Mouse (Mus musculus) G1E (cell line): ENCODE results near the gene Nenf. TPM values are rescaled to one million over a fixed set of nuclear protein-coding genes. Genes with fewer than 3 reads are reported as not detected.

Source experiments
- ATAC-seq: 2 replicates; pipeline ENCODE4 v1.8.0; 2016; ENCODE audit warnings: mild to moderate bottlenecking; ENCODE audit not compliant: insufficient number of reproducible peaks, poor library complexity, low FRiP score, severe bottlenecking; ENCODE audit errors: extremely low read depth
- DNase-seq: peaks from one replicate; pipeline ENCODE4 v3.0.0; 2012; ENCODE audit warnings: low spot score
- H3K27me3 ChIP-seq: 2 replicates; pipeline ENCODE4 v1.6.1; 2012; ENCODE audit warnings: mild to moderate bottlenecking, low read length, inconsistent platforms; ENCODE audit not compliant: insufficient read depth
- H3K36me3 ChIP-seq: replicated peaks from 2 replicates; pipeline ENCODE3; 2012; ENCODE audit warnings: mild to moderate bottlenecking, inconsistent platforms
- H3K4me1 ChIP-seq: 2 replicates; pipeline ENCODE4 v1.6.1; 2012; ENCODE audit warnings: low read depth, low read length, inconsistent platforms, mixed read lengths; ENCODE audit not compliant: insufficient read depth
- H3K4me3 ChIP-seq: 2 replicates; pipeline ENCODE4 v1.5.1; 2012; ENCODE audit warnings: low read depth, mild to moderate bottlenecking, inconsistent platforms, low read length, moderate library complexity, mixed read lengths
- H3K9me3 ChIP-seq: replicated peaks from 2 replicates; pipeline ENCODE4 v1.6.1; 2012; ENCODE audit warnings: inconsistent platforms
- CTCF ChIP-seq: IDR thresholded peaks from 2 replicates; pipeline ENCODE4 v1.5.1; 2012; ENCODE audit warnings: low read depth, low read length, inconsistent platforms, mixed read lengths
- GATA1 ChIP-seq: IDR thresholded peaks from 2 replicates; pipeline ENCODE4 v1.6.1; 2012; ENCODE audit warnings: borderline replicate concordance, low read length, inconsistent platforms, mixed read lengths
- GATA2 ChIP-seq: IDR thresholded peaks from 2 replicates; pipeline ENCODE4 v1.6.1; 2012; ENCODE audit warnings: low read depth, low read length, inconsistent platforms, borderline replicate concordance
- POLR2AphosphoS5 ChIP-seq: IDR thresholded peaks from 2 replicates; pipeline ENCODE4 v1.6.1; 2012; ENCODE audit warnings: low read depth, low read length, inconsistent platforms; ENCODE audit not compliant: insufficient replicate concordance
- TAL1 ChIP-seq: conservative IDR thresholded peaks from 2 replicates; pipeline ENCODE4 v1.6.1; 2012; ENCODE audit warnings: low read depth, low read length, inconsistent platforms, mixed read lengths
- polyA plus RNA-seq: library from polyadenylated mRNA; stranded (reverse); fragments of >175 nt; gene quantifications from 2 replicates; pipeline ENCODE4 v1.2.3, GENCODE M21; 2012
- total RNA-seq, 2 experiments: library from RNA; stranded (forward) in 1 of 2; stranded (reverse) in 1 of 2; fragments of 200-1000 nt in 1 of 2; fragments of >200 nt in 1 of 2; fragmentation: Nextera tagmentation in 1 of 2; gene quantifications; 2 replicates each; pipeline ENCODE4 v1.2.3; 2014 to 2017

Nenf gene
- total and polyA plus RNA-seq, 3 experiments: 24.7 to 52.0 (median 50.9) TPM

GRCm38 (mm10) chr1:191313158-191313557 is 4.8 kb downstream of the Nenf start:
- no peak for DNase-seq

DNA sequence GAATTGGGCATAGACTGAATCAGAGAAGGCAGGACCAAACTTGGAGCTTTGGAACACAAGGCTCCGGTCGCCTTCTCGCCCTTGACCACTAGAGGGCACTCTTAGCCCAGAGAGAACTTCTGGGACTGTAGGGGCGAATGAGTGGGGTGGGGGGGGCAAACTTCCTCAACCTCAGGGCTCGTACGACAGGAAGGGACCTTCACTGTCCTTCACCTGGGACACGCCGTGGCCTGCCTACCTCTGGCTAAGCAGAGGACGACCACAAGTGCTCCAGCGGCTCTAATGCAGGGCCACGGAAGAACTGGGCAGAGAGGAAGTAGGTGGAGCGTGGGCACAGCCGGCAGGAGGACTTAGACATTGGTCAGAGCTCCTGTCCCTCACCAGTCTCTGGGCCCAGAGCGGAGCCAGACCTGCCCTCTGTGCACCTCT is 5.5 kb downstream of the Nenf start:
- DNase-seq (peak; percentile 90), ATAC-seq (peak; percentile 98)
- TF ChIP-seq CTCF (peak; percentile 68), POLR2AphosphoS5 (no peak)
- H3K36me3 ChIP-seq: peaks cover 25% of the 10 kb centered on the region
- H3K4me3 ChIP-seq: peak overlapping the region; percentile 76
- no peaks in the 10 kb centered on the region for H3K9me3 ChIP-seq
- H3K27me3 ChIP-seq: no peaks in the 10 kb centered on the region
- H3K4me1 ChIP-seq: peaks cover 29% of the 10 kb centered on the region

More at GRCm38 (mm10) chr1:191313158-191313557, 4.8 kb downstream of the Nenf start:
- H3K27me3 ChIP-seq: no peaks in the 10 kb centered on the region
- H3K9me3 ChIP-seq: no peaks in the 10 kb centered on the region
- H3K36me3 ChIP-seq: peaks cover 20% of the 10 kb centered on the region
- peaks cover 35% of the 10 kb centered on the region for H3K4me1 ChIP-seq
- no peak for ATAC-seq
- TF ChIP-seq GATA1: no peak
- no peak for TF ChIP-seq CTCF
- TF ChIP-seq TAL1: no peak
- H3K4me3 ChIP-seq: peak overlapping the region; percentile 76; the same call in 1 of the 2 replicates

DNA sequence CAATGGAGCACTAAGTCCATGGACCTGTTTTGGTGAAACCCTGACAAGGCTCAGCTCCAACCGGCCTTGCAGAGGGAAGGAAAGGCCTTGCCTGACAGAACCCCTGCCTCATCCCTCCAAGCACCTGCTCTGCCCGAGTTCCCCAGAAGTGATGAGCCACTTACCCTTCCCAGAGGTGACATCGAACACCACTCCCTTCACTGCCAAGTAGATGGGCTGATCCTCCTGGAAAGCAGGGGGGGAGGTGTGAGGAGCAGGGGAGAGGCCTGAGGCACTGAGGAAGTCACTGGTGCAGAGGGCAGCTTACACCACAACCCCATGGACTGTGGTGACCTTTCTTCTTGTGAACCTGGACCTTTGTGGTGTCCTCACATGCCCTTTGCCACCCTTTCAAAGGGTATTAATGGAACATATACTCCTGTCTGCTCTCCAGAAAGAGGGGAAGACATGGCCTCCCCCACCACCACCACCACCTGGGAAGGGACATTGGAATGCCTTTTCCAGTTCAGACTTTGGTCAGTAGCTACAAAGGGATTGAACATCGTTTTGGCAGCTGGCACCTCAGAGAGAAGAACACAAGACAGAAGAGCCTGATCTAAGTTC is 6.6 kb downstream of the Nenf start:
- Histone ChIP-seq H3K27me3 (no peaks in the 10 kb centered on the region), H3K4me3 (no peak overlapping the region), H3K9me3 (no peaks in the 10 kb centered on the region), H3K4me1 (peaks cover 20% of the 10 kb centered on the region), H3K36me3 (peaks cover 34% of the 10 kb centered on the region)
- ATAC-seq: no peak
- no peak for DNase-seq
- TF ChIP-seq TAL1 (no peak), POLR2AphosphoS5 (no peak), GATA2 (no peak), CTCF (no peak), GATA1 (no peak)

- Histone ChIP-seq H3K27me3 (no peaks in the 10 kb centered on the region), H3K9me3 (no peaks in the 10 kb centered on the region), H3K4me3 (no peak overlapping the region), H3K4me1 (peaks cover 10% of the 10 kb centered on the region), H3K36me3 (peaks cover 37% of the 10 kb centered on the region)
- TF ChIP-seq TAL1 (no peak), POLR2AphosphoS5 (no peak), CTCF (no peak), GATA1 (no peak), GATA2 (no peak)
- DNase-seq (no peak), ATAC-seq (no peak)
Measured at GRCm38 (mm10) chr1:191307766-191308455, 10.1 kb downstream of the Nenf start.

GRCm38 (mm10) chr1:191306316-191306715 is 11.7 kb downstream of the Nenf start:
- no peak for DNase-seq

GRCm38 (mm10) chr1:191305610-191306009 is 12.4 kb downstream of the Nenf start:
- Histone ChIP-seq H3K4me3 (no peak overlapping the region), H3K4me1 (0 out of 2 replicates have a peak, but pooled peaks cover 2% of the 10 kb centered on the region), H3K27me3 (peaks cover 8% of the 10 kb centered on the region), H3K9me3 (no peaks in the 10 kb centered on the region), H3K36me3 (peaks cover 28% of the 10 kb centered on the region)
- ATAC-seq (peak; percentile 43; the same call in 1 of the 2 replicates), DNase-seq (peak; percentile 40)
- TF ChIP-seq POLR2AphosphoS5: no peak
- TF ChIP-seq CTCF: peak; percentile 65

More at GRCm38 (mm10) chr1:191306316-191306715, 11.7 kb downstream of the Nenf start:
- Histone ChIP-seq H3K4me1 (0 out of 2 replicates have a peak, but pooled peaks cover 2% of the 10 kb centered on the region), H3K36me3 (peaks cover 32% of the 10 kb centered on the region), H3K4me3 (no peak overlapping the region), H3K9me3 (no peaks in the 10 kb centered on the region), H3K27me3 (peaks cover 6% of the 10 kb centered on the region; the same call in 1 of the 2 replicates)
- no peak for ATAC-seq
- TF ChIP-seq POLR2AphosphoS5: no peak
